Mouse (Mus musculus): ENCODE results near the gene Fbxo5. TPM values are rescaled to one million over a fixed set of nuclear protein-coding genes. Genes with fewer than 3 reads are reported as not detected.

The Fbxo5 gene
- polyA plus RNA-seq, 1 experiment, result 0.70 TPM

DNA sequence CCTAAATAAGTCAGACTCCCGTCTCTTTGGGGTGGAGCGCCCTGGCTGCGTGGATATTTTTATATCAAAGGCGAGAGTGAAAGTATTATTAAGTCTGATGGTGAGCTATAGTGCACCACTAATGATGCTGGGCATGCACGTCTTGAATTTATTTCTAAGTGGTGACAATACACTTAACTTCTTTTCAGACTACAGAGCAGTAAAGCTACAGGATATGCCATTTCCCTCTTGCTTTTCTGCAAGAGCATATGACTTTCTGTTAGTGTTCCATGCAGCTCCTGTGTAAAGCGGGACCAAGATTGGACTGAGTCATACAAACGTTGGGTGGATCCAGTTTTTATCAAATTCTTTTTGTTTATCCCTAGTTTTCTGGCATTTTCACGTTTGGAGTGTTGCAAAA is 1.0 kb upstream of the Fbxo5 start:
- H3K4me1 ChIP-seq (ENCODE audit: control insufficient read depth, insufficient read depth, insufficient read length, low read length), result peaks cover 13% of the 10 kb centered on the region
- H3K27ac ChIP-seq (ENCODE audit: insufficient read depth, low read depth, low read length), result peak overlapping the region; percentile 59
- WGBS, result 3% methylated on average over 8 of the region's 8 CpGs
- H3K36me3 ChIP-seq (ENCODE audit: control insufficient read depth, insufficient read depth, low read length), result peaks cover 8% of the 10 kb centered on the region; the same call in 1 of the 2 replicates
- H3K4me3 ChIP-seq (ENCODE audit: low read depth, low read length), result peak overlapping the region; percentile 77
- no peaks in the 10 kb centered on the region for H3K27me3 ChIP-seq (ENCODE audit: control insufficient read depth, insufficient read depth, low read length)
- TF ChIP-seq CTCF (IDR thresholded peaks at IDR 0.05; ENCODE audit: extremely low read depth, insufficient read length, insufficient replicate concordance, low read depth, low read length), result no peak
- no peak for TF ChIP-seq POLR2A (IDR thresholded peaks at IDR 0.05; ENCODE audit: low read depth, low read length)

- TF ChIP-seq POLR2A (IDR thresholded peaks at IDR 0.05; ENCODE audit: low read depth, low read length), result peak; percentile 74; the same call in 1 of the 2 replicates
- no peak for TF ChIP-seq CTCF (IDR thresholded peaks at IDR 0.05; ENCODE audit: extremely low read depth, insufficient read length, insufficient replicate concordance, low read depth, low read length)
- Histone ChIP-seq H3K4me1 (ENCODE audit: control insufficient read depth, insufficient read depth, insufficient read length, low read length) (peaks cover 13% of the 10 kb centered on the region), H3K27me3 (ENCODE audit: control insufficient read depth, insufficient read depth, low read length) (no peaks in the 10 kb centered on the region), H3K27ac (ENCODE audit: insufficient read depth, low read depth, low read length) (peak overlapping the region; percentile 64), H3K4me3 (ENCODE audit: low read depth, low read length) (peak overlapping the region; percentile 77), H3K36me3 (ENCODE audit: control insufficient read depth, insufficient read depth, low read length) (peaks cover 12% of the 10 kb centered on the region)
- WGBS, result 1% methylated on average over 43 of the region's 43 CpGs
Measured at GRCm38 (mm10) chr10:5805731-5806307, 419 bp upstream of the Fbxo5 start.

DNA sequence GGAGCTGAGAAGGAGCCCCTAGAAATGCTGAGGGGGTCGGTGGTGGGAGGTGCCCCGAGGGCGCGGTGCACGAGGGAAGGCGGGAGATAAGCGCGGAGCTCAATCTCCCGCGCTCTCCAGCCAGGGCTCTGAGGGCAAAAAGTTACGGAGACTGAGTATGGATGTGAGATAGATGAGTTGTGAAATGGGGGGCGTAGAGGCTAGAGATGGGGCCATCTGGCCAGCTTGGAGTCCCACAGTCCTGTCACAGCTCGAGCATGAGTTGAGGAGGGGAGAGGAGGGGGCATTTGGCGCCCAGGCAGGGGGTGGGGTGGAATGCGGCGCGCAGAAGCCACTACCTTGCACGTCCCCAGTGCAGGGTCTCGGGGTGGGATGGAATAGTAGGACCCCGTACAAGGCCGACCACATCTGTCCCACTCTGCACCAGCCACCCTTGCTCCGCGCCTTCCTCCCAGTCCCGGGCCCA is 676 bp downstream of the Fbxo5 start:
- under 1% methylated on average over 24 of the region's 24 CpGs for WGBS
- Histone ChIP-seq H3K27ac (ENCODE audit: insufficient read depth, low read depth, low read length) (no peak overlapping the region), H3K4me1 (ENCODE audit: control insufficient read depth, insufficient read depth, insufficient read length, low read length) (peaks cover 13% of the 10 kb centered on the region), H3K4me3 (ENCODE audit: low read depth, low read length) (peak overlapping the region; percentile 81), H3K27me3 (ENCODE audit: control insufficient read depth, insufficient read depth, low read length) (no peaks in the 10 kb centered on the region), H3K36me3 (ENCODE audit: control insufficient read depth, insufficient read depth, low read length) (peaks cover 19% of the 10 kb centered on the region)
- TF ChIP-seq CTCF (IDR thresholded peaks at IDR 0.05; ENCODE audit: extremely low read depth, insufficient read length, insufficient replicate concordance, low read depth, low read length) (no peak), POLR2A (IDR thresholded peaks at IDR 0.05; ENCODE audit: low read depth, low read length) (no peak)

DNA sequence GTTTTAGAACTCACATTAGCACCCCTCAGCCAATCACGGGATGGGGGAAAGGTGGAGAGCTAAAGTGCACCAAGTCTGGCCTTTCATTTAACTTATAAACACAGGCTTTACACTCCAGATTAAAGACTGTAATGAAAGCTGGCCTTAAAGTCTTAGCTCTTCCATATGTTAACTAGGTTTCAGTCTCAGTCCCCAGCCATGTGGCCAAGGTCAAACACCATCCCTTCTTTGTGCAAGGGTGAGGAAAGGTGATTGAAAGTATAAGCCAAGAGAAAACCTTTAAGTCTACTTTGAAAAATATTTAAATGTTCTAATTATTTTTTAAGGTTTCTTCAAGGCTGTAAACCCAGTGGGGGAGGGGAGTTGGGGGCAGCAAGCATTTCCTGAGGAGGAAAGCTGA is 1.7 kb downstream of the Fbxo5 start:
- H3K4me3 ChIP-seq (ENCODE audit: low read depth, low read length), result no peak overlapping the region
- WGBS, result 4% methylated on average over 1 of the region's 1 CpGs
- TF ChIP-seq POLR2A (IDR thresholded peaks at IDR 0.05; ENCODE audit: low read depth, low read length) (no peak), CTCF (IDR thresholded peaks at IDR 0.05; ENCODE audit: extremely low read depth, insufficient read length, insufficient replicate concordance, low read depth, low read length) (no peak)

DNA sequence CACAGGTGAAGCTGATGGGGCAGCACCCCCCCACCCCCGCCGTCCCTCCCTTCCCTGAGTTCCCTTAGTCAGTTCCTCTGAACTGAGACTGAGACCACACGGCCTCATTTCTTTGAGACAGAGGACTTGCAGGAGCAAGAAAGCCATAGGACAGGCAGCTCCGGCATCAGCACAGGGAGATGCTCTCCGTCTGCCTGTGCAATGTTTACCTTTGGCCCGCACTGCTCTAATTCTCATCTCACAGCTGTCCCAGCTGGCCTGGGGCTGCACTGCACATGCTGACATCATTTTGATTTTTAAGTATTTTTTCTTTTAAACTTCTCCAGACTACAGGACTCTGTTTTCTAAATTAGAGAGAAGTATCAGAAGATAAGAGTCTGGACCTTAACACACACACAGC is 2.5 kb downstream of the Fbxo5 start:
- TF ChIP-seq CTCF (IDR thresholded peaks at IDR 0.05; ENCODE audit: extremely low read depth, insufficient read length, insufficient replicate concordance, low read depth, low read length) (no peak), POLR2A (IDR thresholded peaks at IDR 0.05; ENCODE audit: low read depth, low read length) (no peak)

More for the DNA sequence above, 1.7 kb downstream of the Fbxo5 start:
- Histone ChIP-seq H3K4me1 (ENCODE audit: control insufficient read depth, insufficient read depth, insufficient read length, low read length) (peaks cover 13% of the 10 kb centered on the region), H3K27me3 (ENCODE audit: control insufficient read depth, insufficient read depth, low read length) (no peaks in the 10 kb centered on the region), H3K36me3 (ENCODE audit: control insufficient read depth, insufficient read depth, low read length) (peaks cover 19% of the 10 kb centered on the region), H3K27ac (ENCODE audit: insufficient read depth, low read depth, low read length) (no peak overlapping the region)

GRCm38 (mm10) chr10:5800490-5800889 is 4.9 kb downstream of the Fbxo5 start:
- WGBS, result 96% methylated on average over 1 of the region's 1 CpGs
- no peak for TF ChIP-seq CTCF (IDR thresholded peaks at IDR 0.05; ENCODE audit: extremely low read depth, insufficient read length, insufficient replicate concordance, low read depth, low read length)
- no peak for TF ChIP-seq POLR2A (IDR thresholded peaks at IDR 0.05; ENCODE audit: low read depth, low read length)
- H3K36me3 ChIP-seq (ENCODE audit: control insufficient read depth, insufficient read depth, low read length), result peaks cover 24% of the 10 kb centered on the region
- H3K27me3 ChIP-seq (ENCODE audit: control insufficient read depth, insufficient read depth, low read length), result no peaks in the 10 kb centered on the region
- peaks cover 8% of the 10 kb centered on the region for H3K4me1 ChIP-seq (ENCODE audit: control insufficient read depth, insufficient read depth, insufficient read length, low read length)
- H3K4me3 ChIP-seq (ENCODE audit: low read depth, low read length), result no peak overlapping the region
- H3K27ac ChIP-seq (ENCODE audit: insufficient read depth, low read depth, low read length), result no peak overlapping the region

More for the DNA sequence above, 2.5 kb downstream of the Fbxo5 start:
- Histone ChIP-seq H3K27ac (ENCODE audit: insufficient read depth, low read depth, low read length) (no peak overlapping the region), H3K27me3 (ENCODE audit: control insufficient read depth, insufficient read depth, low read length) (no peaks in the 10 kb centered on the region), H3K4me3 (ENCODE audit: low read depth, low read length) (peak overlapping the region; percentile 42), H3K36me3 (ENCODE audit: control insufficient read depth, insufficient read depth, low read length) (peaks cover 24% of the 10 kb centered on the region), H3K4me1 (ENCODE audit: control insufficient read depth, insufficient read depth, insufficient read length, low read length) (peaks cover 12% of the 10 kb centered on the region)
- WGBS, result 5% methylated on average over 6 of the region's 6 CpGs

DNA sequence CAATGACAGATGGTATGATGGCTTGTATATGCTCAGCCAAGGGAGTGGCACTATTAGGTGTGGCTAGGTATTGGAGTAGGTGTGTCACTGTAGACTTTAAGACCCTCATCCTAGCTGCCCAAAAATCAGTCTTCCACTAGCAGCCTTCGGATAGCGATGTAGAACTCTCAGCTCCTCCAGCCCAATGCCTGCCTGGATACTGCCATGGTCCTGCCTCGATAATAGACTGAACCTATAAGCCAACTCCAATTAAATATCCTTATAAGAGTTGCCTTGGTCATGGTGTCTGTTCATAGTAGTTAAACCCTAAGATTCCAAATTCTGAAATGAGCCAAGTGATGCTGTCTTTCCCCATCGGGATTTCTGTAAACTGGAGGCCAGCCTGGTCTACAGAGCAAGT is 7.3 kb downstream of the Fbxo5 start:
- TF ChIP-seq CTCF (IDR thresholded peaks at IDR 0.05; ENCODE audit: extremely low read depth, insufficient read length, insufficient replicate concordance, low read depth, low read length) (no peak), POLR2A (IDR thresholded peaks at IDR 0.05; ENCODE audit: low read depth, low read length) (no peak)
- peaks cover 24% of the 10 kb centered on the region for H3K36me3 ChIP-seq (ENCODE audit: control insufficient read depth, insufficient read depth, low read length)
- no peak overlapping the region for H3K4me3 ChIP-seq (ENCODE audit: low read depth, low read length)
- H3K27ac ChIP-seq (ENCODE audit: insufficient read depth, low read depth, low read length), result no peak overlapping the region
- 78% methylated on average over 4 of the region's 4 CpGs for WGBS
- H3K27me3 ChIP-seq (ENCODE audit: control insufficient read depth, insufficient read depth, low read length), result no peaks in the 10 kb centered on the region
- peaks cover 2% of the 10 kb centered on the region for H3K4me1 ChIP-seq (ENCODE audit: control insufficient read depth, insufficient read depth, insufficient read length, low read length)
